Mouse (Mus musculus) intestine, embryonic 14.5 days (tissue): Measurements from ENCODE around the gene Zbtb5. TPM values are rescaled to one million over a fixed set of nuclear protein-coding genes. Genes with fewer than 3 reads are reported as not detected.

ENCODE experiments used
- ATAC-seq: fragments of 200-750 bp; cut with Nextera tagmentation; replicated peaks from 2 replicates; pipeline ENCODE4 v1.8.0; 2017; ENCODE audit warnings: low read depth, moderate number of reproducible peaks, moderate TSS enrichment, moderate library complexity; ENCODE audit not compliant: low FRiP score, low TSS enrichment
- DNase-seq: peaks from one replicate; pipeline ENCODE4 v3.0.0-alpha.2; 2018; ENCODE audit warnings: low spot score
- H3K27ac ChIP-seq: fragments of 300-500 bp; sonication (generic); 2 replicates; pipeline ENCODE4 v1.5.1; 2014; ENCODE audit warnings: low read depth, mild to moderate bottlenecking, control low read depth
- H3K27me3 ChIP-seq: fragments of 300-500 bp; sonication (generic); replicated peaks from 2 replicates; pipeline ENCODE4 v1.6.1; 2014; ENCODE audit warnings: low read length, control low read depth; ENCODE audit not compliant: control insufficient read depth, insufficient read depth
- H3K36me3 ChIP-seq: fragments of 300-500 bp; sonication (generic); 2 replicates; pipeline ENCODE4 v1.6.1; 2014; ENCODE audit warnings: low read length, control low read depth; ENCODE audit not compliant: control insufficient read depth, insufficient read depth
- H3K4me1 ChIP-seq: fragments of 300-500 bp; sonication (generic); replicated peaks from 2 replicates; pipeline ENCODE4 v1.6.1; 2014; ENCODE audit warnings: low read length, control low read depth, mixed read lengths; ENCODE audit not compliant: control insufficient read depth, insufficient read depth
- H3K4me2 ChIP-seq: fragments of 300-500 bp; sonication (generic); 2 replicates; pipeline ENCODE4 v1.6.1; 2014; ENCODE audit warnings: low read length
- H3K4me3 ChIP-seq: fragments of 300-500 bp; sonication (generic); 2 replicates; pipeline ENCODE4 v1.5.1; 2014; ENCODE audit warnings: low read depth, low read length, control low read depth, mixed read lengths
- H3K9ac ChIP-seq: fragments of 300-500 bp; sonication (generic); 2 replicates; pipeline ENCODE4 v1.6.1; 2014; ENCODE audit warnings: mild to moderate bottlenecking, low read length
- H3K9me3 ChIP-seq: fragments of 300-500 bp; sonication (generic); 2 replicates; pipeline ENCODE4 v1.6.1; 2016; ENCODE audit warnings: low read length, control low read depth; ENCODE audit not compliant: control insufficient read depth
- WGBS: fragments of 180-500 bp; shearing (Covaris S2); extraction: QIAGEN DNeasy Blood & Tissue Kit; methylation state at CpG from one replicate; pipeline ENCODE4 v1.1.7; 2014; 5-methylcytosine and 5-hydroxymethylcytosine counted together
- polyA plus RNA-seq: library from polyadenylated mRNA; unstranded; fragments of >200 nt; fragmentation: Nextera tagmentation; extraction: Ambion mirVana; gene quantifications from 2 replicates; pipeline ENCODE4 v1.2.1, GENCODE M21; 2014

Gene Zbtb5
- polyA plus RNA-seq, 1 experiment from 2014 or later: 21.4 TPM

GRCm38 (mm10) chr4:45018452-45018980 is 6.3 kb upstream of the Zbtb5 start, which contains the start of gene Polr1e:
Polr1e (plus strand) TSS chr4:45018583.
- peaks cover 8% of the 10 kb centered on the region for H3K4me1 ChIP-seq
- DNase-seq: peak; percentile 96
- H3K4me3 ChIP-seq: peak within 1 kb of the TSS; percentile 64
- H3K27ac ChIP-seq: no peak within 1 kb of the TSS
- peak; percentile 90 for ATAC-seq
- peaks cover 13% of the 10 kb centered on the region; the same call in 1 of the 2 replicates for H3K36me3 ChIP-seq
- 0% methylated on average over 29 of the region's 29 CpGs for WGBS
- peak within 1 kb of the TSS; percentile 80 for H3K4me2 ChIP-seq
- H3K27me3 ChIP-seq: no peaks in the 10 kb centered on the region
- H3K9ac ChIP-seq: peak within 1 kb of the TSS; percentile 53
- H3K9me3 ChIP-seq: no peaks in the 10 kb centered on the region

GRCm38 (mm10) chr4:45015615-45016014 is 3.4 kb upstream of the Zbtb5 start:
- ATAC-seq: no peak
- no peak overlapping the region for H3K9ac ChIP-seq
- WGBS: 11% methylated on average over 3 of the region's 3 CpGs

GRCm38 (mm10) chr4:45013537-45013936 is 1.3 kb upstream of the Zbtb5 start:
- Histone ChIP-seq H3K27ac (no peak overlapping the region), H3K4me3 (peak overlapping the region; percentile 73), H3K4me2 (peak overlapping the region; percentile 49), H3K9ac (peak overlapping the region; percentile 70; the same call in 1 of the 2 replicates), H3K27me3 (no peaks in the 10 kb centered on the region), H3K4me1 (peaks cover 21% of the 10 kb centered on the region), H3K36me3 (no peaks in the 10 kb centered on the region), H3K9me3 (no peaks in the 10 kb centered on the region)
- no peak for DNase-seq
- 7% methylated on average over 2 of the region's 2 CpGs for WGBS
- no peak for ATAC-seq

More at GRCm38 (mm10) chr4:45015615-45016014, 3.4 kb upstream of the Zbtb5 start:
- H3K9me3 ChIP-seq: no peaks in the 10 kb centered on the region
- DNase-seq: peak; percentile 71
- no peak overlapping the region for H3K27ac ChIP-seq
- no peaks in the 10 kb centered on the region for H3K27me3 ChIP-seq
- H3K36me3 ChIP-seq: no peaks in the 10 kb centered on the region
- H3K4me3 ChIP-seq: no peak overlapping the region
- H3K4me1 ChIP-seq: peaks cover 16% of the 10 kb centered on the region
- H3K4me2 ChIP-seq: no peak overlapping the region

GRCm38 (mm10) chr4:45013031-45013431 is 819 bp upstream of the Zbtb5 start:
- Histone ChIP-seq H3K27ac (peak overlapping the region; percentile 78), H3K9ac (peak overlapping the region; percentile 70), H3K4me3 (peak overlapping the region; percentile 73), H3K36me3 (no peaks in the 10 kb centered on the region), H3K4me2 (peak overlapping the region; percentile 49), H3K27me3 (no peaks in the 10 kb centered on the region), H3K4me1 (peaks cover 21% of the 10 kb centered on the region), H3K9me3 (no peaks in the 10 kb centered on the region)
- DNase-seq (no peak), ATAC-seq (no peak)
- WGBS: 1% methylated on average over 13 of the region's 13 CpGs

DNA sequence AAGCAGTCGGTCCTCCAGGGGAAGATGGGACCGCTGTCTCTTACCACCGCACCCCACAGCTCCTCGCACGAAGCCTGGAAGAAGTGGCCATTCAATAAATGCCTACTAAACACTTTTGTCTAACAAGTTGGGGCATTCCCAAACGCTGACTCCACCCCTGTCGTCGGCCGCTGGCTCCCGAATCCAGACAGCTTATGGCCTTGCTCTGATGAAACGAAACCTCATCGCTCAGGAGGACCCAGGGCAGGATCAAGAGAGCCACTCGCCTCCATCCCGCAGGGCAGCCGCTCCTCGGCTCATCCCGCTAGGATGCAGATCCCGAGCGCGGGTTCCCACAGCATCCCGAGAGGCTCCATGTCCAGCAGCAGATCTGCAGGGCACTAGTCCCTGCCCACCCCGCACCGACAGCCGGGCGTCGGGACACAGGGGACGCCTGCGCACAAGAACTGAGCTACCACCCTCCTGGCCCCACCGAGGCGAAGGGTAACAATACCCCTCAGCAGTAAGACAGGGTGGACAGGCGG is 569 bp downstream of the Zbtb5 start:
- peak overlapping the region; percentile 79 for H3K9ac ChIP-seq
- ATAC-seq (peak; percentile 75), DNase-seq (no peak)
- H3K4me2 ChIP-seq: peak overlapping the region; percentile 89
- H3K9me3 ChIP-seq: no peaks in the 10 kb centered on the region
- no peaks in the 10 kb centered on the region for H3K36me3 ChIP-seq
- WGBS: under 1% methylated on average over 31 of the region's 31 CpGs
- H3K27ac ChIP-seq: peak overlapping the region; percentile 94
- peak overlapping the region; percentile 73 for H3K4me3 ChIP-seq
- peaks cover 21% of the 10 kb centered on the region for H3K4me1 ChIP-seq
- H3K27me3 ChIP-seq: no peaks in the 10 kb centered on the region

- peak overlapping the region; percentile 73 for H3K4me3 ChIP-seq
- no peaks in the 10 kb centered on the region for H3K27me3 ChIP-seq
- peak overlapping the region; percentile 79 for H3K9ac ChIP-seq
- ATAC-seq: no peak
- WGBS: 10% methylated on average over 11 of the region's 11 CpGs
- peak overlapping the region; percentile 94; the same call in 1 of the 2 replicates for H3K27ac ChIP-seq
- no peaks in the 10 kb centered on the region for H3K9me3 ChIP-seq
- DNase-seq: no peak
- H3K4me2 ChIP-seq: peak overlapping the region; percentile 89
- no peaks in the 10 kb centered on the region for H3K36me3 ChIP-seq
- peaks cover 21% of the 10 kb centered on the region for H3K4me1 ChIP-seq
Measured at GRCm38 (mm10) chr4:45010806-45011415, 1.3 kb downstream of the Zbtb5 start.

DNA sequence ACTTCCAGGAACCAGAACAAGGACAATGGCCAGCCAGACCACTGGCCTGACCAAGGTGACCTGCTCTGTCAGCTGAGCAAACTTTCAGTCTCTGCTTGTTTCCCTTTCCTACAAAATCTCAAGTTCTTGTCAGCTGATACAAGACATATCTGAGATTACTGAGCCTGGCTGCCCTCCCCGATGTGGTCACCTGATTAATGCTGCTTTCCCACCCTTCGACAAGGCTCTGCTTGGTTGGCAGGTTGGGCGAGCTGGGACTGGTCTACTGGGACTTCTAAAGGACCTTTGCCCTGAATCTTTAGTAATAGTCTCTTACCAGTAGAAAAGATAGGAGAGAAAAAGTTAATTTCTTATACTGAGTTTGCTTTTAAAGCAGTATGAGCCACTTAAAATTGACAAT is 6.8 kb downstream of the Zbtb5 start:
- H3K9me3 ChIP-seq: no peaks in the 10 kb centered on the region
- ATAC-seq: no peak
- H3K27ac ChIP-seq: no peak overlapping the region

DNA sequence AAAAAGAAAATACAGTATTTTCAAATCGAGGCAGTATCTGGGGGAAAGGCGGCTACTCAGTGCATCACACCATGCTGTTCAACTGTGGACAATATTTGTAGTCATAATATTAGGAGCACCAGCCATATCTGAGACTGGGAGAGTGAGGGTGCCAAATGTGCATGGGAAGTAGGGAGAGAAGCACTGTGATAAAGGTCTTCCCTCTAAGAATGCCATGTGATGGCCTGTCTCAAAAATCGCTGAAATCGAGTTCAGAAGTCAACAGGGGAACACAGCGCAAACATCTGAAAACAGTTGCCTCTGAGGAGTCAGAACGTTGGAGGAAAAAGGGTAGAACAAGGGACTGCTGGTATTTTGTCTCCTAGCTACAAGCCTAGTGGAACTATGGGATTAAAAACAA is 12.2 kb downstream of the Zbtb5 start:
- Histone ChIP-seq H3K9me3 (no peaks in the 10 kb centered on the region), H3K36me3 (0 out of 2 replicates have a peak, but pooled peaks cover 6% of the 10 kb centered on the region), H3K4me1 (no peaks in the 10 kb centered on the region), H3K4me3 (no peak overlapping the region), H3K4me2 (no peak overlapping the region), H3K27me3 (no peaks in the 10 kb centered on the region), H3K9ac (no peak overlapping the region), H3K27ac (no peak overlapping the region)
- DNase-seq: no peak
- ATAC-seq: no peak
- WGBS: 88% methylated on average over 6 of the region's 6 CpGs

More for the DNA sequence above, 6.8 kb downstream of the Zbtb5 start:
- Histone ChIP-seq H3K9ac (no peak overlapping the region), H3K4me2 (no peak overlapping the region), H3K4me1 (peaks cover 9% of the 10 kb centered on the region), H3K27me3 (no peaks in the 10 kb centered on the region), H3K36me3 (0 out of 2 replicates have a peak, but pooled peaks cover 4% of the 10 kb centered on the region), H3K4me3 (no peak overlapping the region)
- DNase-seq: no peak
- WGBS: 81% methylated on average over 3 of the region's 3 CpGs
